Mouse (Mus musculus) thymus, postnatal 36 days (tissue): ENCODE measurements at regions not wholly inside any gene's neighbourhood (a gene's known extent, or its start where the extent isn't known, plus 50 kb on each side); places are given as distances from the start of the nearest gene placed in this dataset.
"Not testable (repeated sequence)": the region's sequence is repeated elsewhere in the genome, so short reads cannot be mapped to it uniquely, and the experiment has no call there.

Experiments used
- DNase-seq, 2 experiments: peaks; one replicate each; pipeline ENCODE4 v3.0.0; 2022; ENCODE audit warnings: mixed read lengths in 2 of 2

GRCm38 (mm10) chr13:32449710-32450417 lies 111.3 kb upstream of the Gmds start:
- no peak for DNase-seq

DNA sequence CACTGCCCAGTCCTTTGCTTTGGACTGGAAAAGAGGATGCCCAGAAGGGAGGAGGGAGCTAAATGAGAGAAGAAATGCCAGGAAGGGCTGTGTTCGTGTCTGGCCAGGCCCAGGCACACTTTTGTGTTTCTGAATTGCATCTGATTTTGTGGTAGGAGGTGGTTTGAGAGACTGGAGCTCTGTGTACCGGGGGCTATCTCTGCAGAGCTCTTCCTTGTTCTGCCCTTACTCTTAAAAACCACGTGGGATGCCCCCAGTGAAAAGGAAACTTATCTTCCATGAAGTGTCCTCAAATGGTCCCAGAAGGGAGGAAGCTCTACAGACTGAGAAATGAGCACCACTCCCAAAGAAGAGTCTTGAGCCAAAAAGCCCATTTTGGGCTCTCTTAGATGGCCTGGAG lies 106.0 kb upstream of the Gmds start:
- no peak for DNase-seq

- DNase-seq: no peak
Measured at GRCm38 (mm10) chr13:32442025-32442424, 103.5 kb upstream of the Gmds start.

DNA sequence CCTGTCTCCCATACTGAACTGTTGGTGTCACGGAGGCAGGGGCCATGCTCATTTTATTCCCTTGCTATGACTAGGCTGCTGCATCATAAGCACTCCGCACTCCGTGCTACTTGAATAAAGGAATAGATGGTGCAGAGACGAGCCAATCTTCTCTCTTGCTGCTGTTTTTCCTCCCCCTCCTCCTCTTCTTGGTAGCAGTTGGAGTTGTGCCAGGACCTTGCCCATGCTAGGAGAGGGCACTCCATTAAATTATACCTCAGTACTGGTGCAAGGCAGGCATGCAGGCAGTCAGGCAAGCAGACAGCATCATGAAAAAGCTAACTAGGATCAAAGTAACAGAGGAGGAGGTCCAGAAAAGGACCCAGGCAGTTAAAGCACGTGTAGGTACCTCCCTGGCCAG lies 96.6 kb upstream of the Gmds start:
- no peak for DNase-seq

DNA sequence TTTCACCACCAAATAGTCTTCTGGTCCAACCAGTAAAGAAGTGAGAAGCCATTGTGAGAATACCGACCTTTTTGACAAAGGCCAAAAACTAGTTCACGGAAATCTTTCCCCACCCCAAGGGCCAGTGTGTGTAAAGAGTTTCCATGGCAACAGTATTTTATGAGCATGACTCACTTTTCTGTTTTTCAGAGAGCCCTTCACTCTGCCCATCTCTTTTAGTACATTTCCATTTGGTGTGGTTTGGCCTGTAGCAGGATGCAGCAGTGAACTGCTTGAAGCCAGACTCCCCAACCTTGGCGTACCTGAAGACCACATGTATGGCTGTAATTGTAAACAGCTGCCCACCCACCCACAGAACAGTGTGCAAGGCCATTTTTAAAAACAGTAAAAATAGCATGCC lies 89.9 kb upstream of the Gmds start:
- no peak for DNase-seq

DNA sequence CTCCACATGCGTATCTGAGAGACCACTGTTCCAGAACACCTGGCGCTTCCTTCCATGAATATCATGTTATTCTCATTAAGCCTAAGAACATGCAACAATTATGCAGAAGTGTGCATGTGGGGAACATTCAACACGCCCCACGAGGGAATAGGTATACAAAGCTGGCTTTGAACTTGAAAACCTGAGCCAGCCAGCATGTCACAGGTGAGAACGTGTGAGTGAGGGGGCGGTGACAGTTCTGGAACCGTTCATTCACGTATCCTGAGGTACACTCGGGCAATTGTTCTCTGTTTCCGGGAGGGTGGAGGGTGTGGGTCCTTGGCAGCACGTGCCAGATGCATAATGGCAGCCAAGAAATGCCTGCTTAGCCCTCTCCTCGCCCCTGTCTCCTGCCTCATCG lies 88.4 kb upstream of the Gmds start:
- no peak for DNase-seq

GRCm38 (mm10) chr13:32426199-32426598 lies 87.7 kb upstream of the Gmds start:
- no peak for DNase-seq

GRCm38 (mm10) chr13:32424543-32424942 lies 86.0 kb upstream of the Gmds start:
- not testable (repeated sequence) for DNase-seq

- DNase-seq: no peak
Measured at GRCm38 (mm10) chr13:32422485-32422884, 83.9 kb upstream of the Gmds start.

DNA sequence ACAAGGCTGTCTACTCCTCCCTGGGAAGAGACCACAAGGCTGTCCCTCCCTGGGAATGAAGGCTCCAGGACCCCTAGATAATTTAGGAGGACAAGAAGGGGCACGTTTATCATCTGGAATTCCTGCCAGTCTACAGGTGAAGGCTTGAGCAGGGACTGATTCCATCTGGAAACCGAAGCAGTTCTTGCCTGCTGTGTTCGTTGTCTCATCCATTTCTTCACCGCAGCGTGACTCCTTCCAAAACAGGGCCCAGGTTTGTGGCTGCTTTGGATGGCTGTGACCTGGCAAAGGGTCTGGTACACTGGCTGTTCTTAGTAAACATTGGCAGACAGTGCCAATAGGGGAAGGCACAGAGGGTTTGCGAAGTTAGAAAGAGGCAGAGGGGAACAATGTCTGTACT lies 80.8 kb upstream of the Gmds start:
- DNase-seq: no peak

DNA sequence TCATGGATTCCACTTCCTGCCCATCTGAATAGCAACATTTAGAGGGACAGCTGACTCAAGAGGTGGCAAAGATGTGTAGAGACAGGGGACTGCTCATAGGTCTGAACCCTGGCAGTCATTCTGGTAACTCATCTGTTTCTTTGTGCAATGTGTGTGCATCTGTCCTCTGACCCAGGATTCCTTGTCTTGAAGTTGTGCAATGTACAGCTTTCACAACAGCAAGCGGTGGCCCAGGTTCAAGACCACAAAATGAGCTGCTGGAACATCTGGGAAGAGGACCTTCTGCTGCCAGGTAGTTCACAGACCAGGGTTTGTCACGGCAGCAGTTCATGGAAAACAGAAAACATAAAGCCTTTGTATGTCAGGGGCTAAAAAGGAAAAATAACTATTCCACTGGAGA lies 80.1 kb upstream of the Gmds start:
- DNase-seq: no peak

GRCm38 (mm10) chr13:32417907-32418306 lies 79.4 kb upstream of the Gmds start:
- no peak for DNase-seq

GRCm38 (mm10) chr13:32411287-32411935 lies 72.9 kb upstream of the Gmds start:
- DNase-seq: peak; percentile 38 to 48

DNA sequence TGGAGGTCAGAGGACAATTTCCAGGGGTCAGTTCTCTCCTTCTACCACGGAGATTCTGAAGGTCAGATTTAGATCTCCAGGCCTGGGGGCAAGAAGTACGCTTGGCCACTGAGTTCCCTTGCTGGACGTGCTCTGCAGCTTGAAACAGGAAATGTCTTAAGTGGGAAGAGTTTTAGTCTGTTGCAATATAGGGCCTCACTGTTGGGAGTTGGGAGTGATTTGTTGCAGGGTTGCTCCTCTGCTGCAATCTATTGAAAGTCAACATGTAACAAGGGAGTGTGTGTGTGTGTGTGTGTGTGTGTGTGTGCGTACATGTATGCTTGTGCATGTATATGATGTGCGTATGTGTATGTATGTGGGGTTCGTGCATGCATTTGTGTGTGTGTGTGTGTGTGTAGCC lies 71.5 kb upstream of the Gmds start:
- no peak for DNase-seq

DNA sequence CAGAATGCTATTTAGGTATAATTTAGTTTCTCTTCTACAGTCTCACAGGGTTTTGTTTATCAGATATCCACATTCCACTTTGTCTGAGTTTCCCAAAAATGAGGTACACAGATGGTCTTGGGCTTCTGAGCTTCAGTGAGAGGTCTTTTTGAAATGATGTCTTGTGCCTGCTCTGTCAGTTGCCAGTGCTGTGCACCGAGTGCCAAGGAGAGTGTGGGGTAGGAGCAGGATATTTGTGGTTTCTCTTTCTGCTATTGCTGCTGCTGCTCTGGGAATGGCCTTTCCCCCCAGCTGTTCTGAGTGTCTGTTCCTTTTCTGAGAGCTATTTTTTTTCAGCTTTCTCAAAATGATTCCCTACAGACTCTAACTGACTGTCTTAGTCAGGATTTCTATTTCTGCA lies 60.1 kb upstream of the Gmds start:
- no peak for DNase-seq
